ENCODE assay signal across 25 mouse cellular contexts in genomic region chr4:32025105-32025504, GRCm38 (mm10).
"Had no signal": no experiment of that assay in that cellular context is flagged by ENCODE, and none has a peak within 500 bp of the region (broad histone marks: within the 10 kb centered on the region; RNA-seq: fewer than 3 reads in every experiment).

No protein-coding gene starts in this region.

- ATAC-seq: hindbrain, postnatal 0 days; intestine, embryonic 16.5 days had no signal

- H3K4me1 ChIP-seq: hindbrain, embryonic 13.5 days; hindbrain, embryonic 15.5 days; limb, embryonic 13.5 days; limb, embryonic 15.5 days had no signal

- H3K4me2 ChIP-seq: heart, embryonic 11.5 days; heart, embryonic 13.5 days; heart, embryonic 15.5 days; hindbrain, embryonic 13.5 days; hindbrain, embryonic 15.5 days; kidney, embryonic 15.5 days; limb, embryonic 13.5 days; limb, embryonic 15.5 days had no signal

- H3K9me3 ChIP-seq: heart, embryonic 13.5 days; heart, embryonic 15.5 days; hindbrain, embryonic 13.5 days; hindbrain, embryonic 15.5 days; kidney, embryonic 15.5 days; limb, embryonic 13.5 days; limb, embryonic 15.5 days had no signal

- H3K4me3 ChIP-seq: gastrocnemius, adult 2 months; heart, embryonic 13.5 days; heart, embryonic 15.5 days; hindbrain, embryonic 13.5 days; hindbrain, embryonic 15.5 days; kidney, embryonic 15.5 days; limb, embryonic 13.5 days; limb, embryonic 15.5 days had no signal

- DNase-seq: gastrocnemius, adult 2 months; gastrocnemius, postnatal 14 days; gastrocnemius, postnatal 36 days; heart, adult 18-20 months; heart, postnatal 14 days; heart, postnatal 36 days; kidney, adult 11 months; kidney, adult 2 months; kidney, adult 9 months; kidney, postnatal 14 days; kidney, postnatal 36 days; layer of hippocampus, adult 9-11 months; layer of hippocampus, postnatal 36 days; left cerebral cortex, postnatal 4 days had no signal

- H3K9ac ChIP-seq: heart, embryonic 13.5 days; heart, embryonic 15.5 days; hindbrain, embryonic 13.5 days; hindbrain, embryonic 15.5 days; kidney, embryonic 15.5 days; limb, embryonic 13.5 days; limb, embryonic 15.5 days had no signal

- H3K27ac ChIP-seq: gastrocnemius, adult 2 months; heart, embryonic 13.5 days; heart, embryonic 15.5 days; hindbrain, embryonic 13.5 days; hindbrain, embryonic 15.5 days; hindbrain, postnatal 0 days; kidney, postnatal 0 days; limb, embryonic 13.5 days; limb, embryonic 15.5 days had no signal

- H3K27me3 ChIP-seq: heart, embryonic 13.5 days; heart, embryonic 15.5 days; hindbrain, embryonic 13.5 days; hindbrain, embryonic 15.5 days; kidney, embryonic 15.5 days; limb, embryonic 13.5 days; limb, embryonic 15.5 days had no signal
